9 mouse cellular contexts compared by ENCODE assay signal in genomic region chr13:11563224-11564024, GRCm38 (mm10).
DNase-seq lines count a peak whose midpoint lies in the region; ATAC-seq and TF ChIP-seq lines count a peak whose summit lies in the region.
"Had no signal": no experiment of that assay in that cellular context is flagged by ENCODE, and none has a peak within 500 bp of the region (broad histone marks: within the 10 kb centered on the region; RNA-seq: fewer than 3 reads in every experiment).

No protein-coding gene starts in this region.

- H3K9me3 ChIP-seq in liver, embryonic 14.5 days (ENCODE audit: control insufficient read depth, low read length) = no peaks in the 10 kb centered on the region

- TF ChIP-seq CTCF in liver, embryonic 14.5 days (IDR thresholded peaks at IDR 0.05; ENCODE audit: low read depth) = peak; percentile 42

- ATAC-seq in liver, embryonic 14.5 days (ENCODE audit: insufficient read depth) = no peak
- ATAC-seq: Patski had no signal

- no peak overlapping the region for H3K27ac ChIP-seq in liver, embryonic 14.5 days

- TF ChIP-seq EP300 in liver, embryonic 14.5 days (IDR thresholded peaks at IDR 0.05; ENCODE audit: low read depth) = no peak

- no peak overlapping the region for H3K9ac ChIP-seq in liver, embryonic 14.5 days (replicated peaks)

- H3K36me3 ChIP-seq in liver, embryonic 14.5 days (replicated peaks; ENCODE audit: control insufficient read depth, insufficient read depth, low read depth) = no peaks in the 10 kb centered on the region

- no peak overlapping the region for H3K4me3 ChIP-seq in liver, embryonic 14.5 days (ENCODE audit: insufficient read depth in 1 of 2, low read depth in 2 of 2, low read length in 2 of 2)

- H3K4me1 ChIP-seq in liver, embryonic 14.5 days (replicated peaks; ENCODE audit: control insufficient read depth in 2 of 2, insufficient read depth in 2 of 2, low read length in 1 of 2) = no peaks in the 10 kb centered on the region

- no peak overlapping the region for H3K4me2 ChIP-seq in liver, embryonic 14.5 days (ENCODE audit: low read depth)

- 24% methylated on average over 1 of the region's 1 CpGs for WGBS in liver, embryonic 14.5 days (ENCODE audit: insufficient replicate concordance)

- no peaks in the 10 kb centered on the region for H3K27me3 ChIP-seq in liver, embryonic 14.5 days (ENCODE audit: control insufficient read depth, insufficient read depth, low read length)
- H3K27me3 ChIP-seq: Patski had no signal

- intact Hi-C loops in heart, postnatal 14 days (cut with DNase I) = loop anchor here (1.0 to 2.0 kb wide), 2 partner anchors 623 to 1681 kb away; no protein-coding TSS in a partner anchor

- peak; percentile 77 for DNase-seq in testis, postnatal 10 days (ENCODE audit: low spot score)
- no peak for DNase-seq in testis, postnatal 14 days (ENCODE audit: low spot score)
- DNase-seq in embryo, embryonic 11 days = peak; percentile 74
- peak; percentile 60 to 75 for DNase-seq in heart, postnatal 14 days
- peak; percentile 65 for DNase-seq in layer of hippocampus, adult 11-12 months (ENCODE audit: low spot score)
- DNase-seq in liver, embryonic 14.5 days (ENCODE audit: low read depth in 3 of 3, low spot score in 3 of 3) = no peak
- DNase-seq in ovary, postnatal 14 days (ENCODE audit: low spot score) = peak; percentile 50
- DNase-seq in thymus, adult 18-20 months = no peak

Comparison
In these comparisons a context has a peak if more than half of its experiments do, and no peak if none do; other contexts are left out.
1. DNase-seq: peak in testis, postnatal 10 days (single experiment), embryo, embryonic 11 days (single experiment), heart, postnatal 14 days (2 of 2), layer of hippocampus, adult 11-12 months (single experiment) and ovary, postnatal 14 days (single experiment); none in testis, postnatal 14 days (single experiment), liver, embryonic 14.5 days (0 of 3) and thymus, adult 18-20 months (0 of 2).